Mouse (Mus musculus) embryonic facial prominence, embryonic 14.5 days (tissue): ENCODE measurements around the gene Hirip3. TPM values are rescaled to one million over a fixed set of nuclear protein-coding genes. Genes with fewer than 3 reads are reported as not detected.

Experiments used
- ATAC-seq: fragments of 200-750 bp; cut with Nextera tagmentation; 2 replicates; pipeline ENCODE4 v1.8.0; 2017; ENCODE audit warnings: low read depth, moderate number of reproducible peaks, moderate TSS enrichment
- DNase-seq: peaks from one replicate; pipeline ENCODE4 v3.0.0-alpha.2; 2015; ENCODE audit warnings: low spot score
- H3K27ac ChIP-seq: fragments of 300-500 bp; sonication (generic); replicated peaks from 2 replicates; pipeline ENCODE4 v1.5.1; 2014; ENCODE audit warnings: low read depth, mild to moderate bottlenecking, low read length, moderate library complexity
- H3K27me3 ChIP-seq: fragments of 300-500 bp; sonication (generic); replicated peaks from 2 replicates; pipeline ENCODE4 v1.6.1; 2014; ENCODE audit warnings: low read length; ENCODE audit not compliant: control insufficient read depth, insufficient read depth
- H3K36me3 ChIP-seq: fragments of 300-500 bp; sonication (generic); 2 replicates; pipeline ENCODE4 v1.6.1; 2014; ENCODE audit warnings: low read length, mixed read lengths; ENCODE audit not compliant: control insufficient read depth, insufficient read depth
- H3K4me1 ChIP-seq: fragments of 300-500 bp; sonication (generic); 2 replicates; pipeline ENCODE4 v1.6.1; 2014; ENCODE audit warnings: antibody characterized with exemption, low read length; ENCODE audit not compliant: control insufficient read depth, insufficient read depth
- H3K4me2 ChIP-seq: fragments of 300-500 bp; sonication (generic); 2 replicates; pipeline ENCODE4 v1.6.1; 2014; ENCODE audit warnings: low read depth, mild to moderate bottlenecking, low read length, moderate library complexity, mixed read lengths
- H3K4me3 ChIP-seq: fragments of 300-500 bp; sonication (generic); 2 replicates; pipeline ENCODE4 v1.5.1; 2014; ENCODE audit warnings: low read depth, mild to moderate bottlenecking, low read length
- H3K9ac ChIP-seq: fragments of 300-500 bp; sonication (generic); 2 replicates; pipeline ENCODE4 v1.6.1; 2014; ENCODE audit warnings: low read depth, mild to moderate bottlenecking, low read length, moderate library complexity, mixed read lengths
- H3K9me3 ChIP-seq: fragments of 300-500 bp; sonication (generic); 2 replicates; pipeline ENCODE4 v1.6.1; 2016; ENCODE audit warnings: low read length; ENCODE audit not compliant: control insufficient read depth
- WGBS: fragments of 180-500 bp; shearing (Covaris S2); extraction: QIAGEN DNeasy Blood & Tissue Kit; methylation state at CpG from one replicate; pipeline ENCODE4 v1.1.7; 2014; 5-methylcytosine and 5-hydroxymethylcytosine counted together
- polyA plus RNA-seq: library from polyadenylated mRNA; unstranded; fragments of >200 nt; fragmentation: Nextera tagmentation; extraction: Ambion mirVana; gene quantifications from 2 replicates; pipeline ENCODE4 v1.2.1, GENCODE M21; 2014

The Hirip3 gene
- polyA plus RNA-seq, 1 experiment from 2014 or later = 13.2 TPM

DNA sequence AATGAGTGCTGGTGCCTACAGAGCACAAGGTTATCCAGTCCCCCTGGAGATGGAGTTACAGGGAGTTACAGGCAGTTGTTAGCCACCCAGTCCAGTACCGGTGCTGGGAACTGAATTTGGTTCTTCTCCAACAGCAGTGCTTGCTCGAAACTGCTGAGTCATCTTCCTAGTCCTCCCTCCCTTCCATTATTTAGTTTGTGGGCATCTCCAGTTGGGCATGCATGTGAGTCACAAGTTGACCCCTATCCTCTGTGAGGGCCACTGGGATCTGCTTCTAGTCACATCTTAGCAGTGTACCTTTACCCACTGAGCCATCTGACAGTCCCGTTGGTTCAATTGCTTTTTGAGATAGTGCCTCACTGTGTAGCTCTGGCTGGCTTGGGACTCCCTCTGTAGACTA, 43.8 kb downstream of the Hirip3 start:
- Histone ChIP-seq H3K9ac (no peak overlapping the region), H3K36me3 (no peaks in the 10 kb centered on the region), H3K4me3 (no peak overlapping the region), H3K27me3 (no peaks in the 10 kb centered on the region), H3K27ac (no peak overlapping the region), H3K4me2 (no peak overlapping the region), H3K4me1 (no peaks in the 10 kb centered on the region), H3K9me3 (no peaks in the 10 kb centered on the region)
- 80% methylated on average over 3 of the region's 3 CpGs for WGBS
- ATAC-seq (no peak), DNase-seq (no peak)

DNA sequence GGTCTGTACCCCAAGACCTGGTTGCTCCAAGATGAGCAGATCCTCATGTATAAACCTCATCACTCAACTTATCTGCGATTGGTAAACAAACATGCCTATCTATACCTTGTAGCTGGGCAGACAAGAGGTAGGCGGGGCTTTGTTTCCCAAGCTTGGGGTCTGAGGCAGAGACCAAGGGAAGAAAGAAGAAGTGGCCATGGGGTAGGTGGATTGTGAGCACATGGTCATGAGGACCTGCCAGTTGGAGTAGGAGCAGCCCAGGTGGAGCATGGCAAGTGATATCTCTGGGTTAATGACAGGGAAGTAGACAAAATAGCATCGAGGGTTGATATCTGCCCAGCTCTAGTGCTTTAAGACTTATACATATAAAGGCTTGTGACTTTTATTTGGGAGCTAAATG, 53.1 kb downstream of the Hirip3 start:
- Histone ChIP-seq H3K4me1 (no peaks in the 10 kb centered on the region), H3K4me3 (no peak overlapping the region), H3K9me3 (no peaks in the 10 kb centered on the region), H3K36me3 (no peaks in the 10 kb centered on the region), H3K4me2 (no peak overlapping the region), H3K27me3 (no peaks in the 10 kb centered on the region), H3K27ac (no peak overlapping the region), H3K9ac (no peak overlapping the region)
- ATAC-seq (no peak), DNase-seq (no peak)
- 71% methylated on average over 3 of the region's 3 CpGs for WGBS

Other genes starting within 250 kb of the Hirip3 start
- 29.3 and 39.9 TPM in 2 replicates for gene Nupr1, start 231.1 kb upstream of the Hirip3 start, polyA plus RNA-seq
- 40.8 and 45.4 TPM in 2 replicates for gene Sgf29, start 212.7 kb upstream of the Hirip3 start, polyA plus RNA-seq
- gene Sult1a1, start 185.5 kb upstream of the Hirip3 start, polyA plus RNA-seq = 13.5 and 17.9 TPM in 2 replicates
- gene Bola2, start 166.6 kb upstream of the Hirip3 start, polyA plus RNA-seq = 108 and 130 TPM in 2 replicates
- 5.3 and 6.4 TPM in 2 replicates for gene Slx1b, start 166.2 kb upstream of the Hirip3 start, polyA plus RNA-seq
- 44.9 and 45.2 TPM in 2 replicates for gene Coro1a, start 154.2 kb upstream of the Hirip3 start, polyA plus RNA-seq
- 61.9 and 62.3 TPM in 2 replicates for gene Mapk3, start 102.4 kb upstream of the Hirip3 start, polyA plus RNA-seq
- gene Gdpd3, start 95.6 kb upstream of the Hirip3 start, polyA plus RNA-seq = 2.1 and 5.1 TPM in 2 replicates
- 117 and 123 TPM in 2 replicates for gene Ypel3, start 85.0 kb upstream of the Hirip3 start, polyA plus RNA-seq
- gene Tbx6, start 80.5 kb upstream of the Hirip3 start, polyA plus RNA-seq = 0.24 and 0.35 TPM in 2 replicates
- 214 and 256 TPM in 2 replicates for gene Ppp4c, start 69.5 kb upstream of the Hirip3 start, polyA plus RNA-seq
- 1.1 and 1.9 TPM in 2 replicates for gene Fam57b, start 64.3 kb upstream of the Hirip3 start, polyA plus RNA-seq
- gene 4930451I11Rik, start 30.3 kb upstream of the Hirip3 start, polyA plus RNA-seq = not detected in 2 replicates
- gene Doc2a, start 14.6 kb upstream of the Hirip3 start, polyA plus RNA-seq = 1.7 and 2.0 TPM in 2 replicates
- 75.0 and 86.1 TPM in 2 replicates for gene Ino80e, start 405 bp downstream of the Hirip3 start, polyA plus RNA-seq
- gene Taok2, start 22.7 kb downstream of the Hirip3 start, polyA plus RNA-seq = 29.1 and 31.9 TPM in 2 replicates
- 30.2 and 33.2 TPM in 2 replicates for gene Tmem219, start 60.9 kb downstream of the Hirip3 start, polyA plus RNA-seq
- gene Kctd13, start 66.9 kb downstream of the Hirip3 start, polyA plus RNA-seq = 13.7 and 16.8 TPM in 2 replicates
- gene Asphd1, start 87.6 kb downstream of the Hirip3 start, polyA plus RNA-seq = 0.29 and 0.61 TPM in 2 replicates
- gene Sez6l2, start 88.6 kb downstream of the Hirip3 start, polyA plus RNA-seq = 1.6 and 2.1 TPM in 2 replicates
- gene Cdipt, start 113.9 kb downstream of the Hirip3 start, polyA plus RNA-seq = 88.0 and 98.2 TPM in 2 replicates
- gene Cdiptos, start 114.1 kb downstream of the Hirip3 start, polyA plus RNA-seq = 1.3 and 1.8 TPM in 2 replicates
- 9.5 and 9.9 TPM in 2 replicates for gene Mvp, start 152.6 kb downstream of the Hirip3 start, polyA plus RNA-seq
- 0.39 TPM in 1 of 2 replicates, not detected in the other for gene Pagr1b, start 154.5 kb downstream of the Hirip3 start, polyA plus RNA-seq
- gene Pagr1a, start 155.4 kb downstream of the Hirip3 start, polyA plus RNA-seq = 12.8 and 30.5 TPM in 2 replicates
- 53.5 and 66.6 TPM in 2 replicates for gene Gm42742, start 159.1 kb downstream of the Hirip3 start, polyA plus RNA-seq
- gene Prrt2, start 159.2 kb downstream of the Hirip3 start, polyA plus RNA-seq = 19.5 and 21.6 TPM in 2 replicates
- 57.3 TPM in 2 replicates for gene Maz, start 165.1 kb downstream of the Hirip3 start, polyA plus RNA-seq
- gene Kif22, start 180.5 kb downstream of the Hirip3 start, polyA plus RNA-seq = 74.9 and 96.4 TPM in 2 replicates
- gene Zg16, start 225.4 kb downstream of the Hirip3 start, polyA plus RNA-seq = not detected in 2 replicates
- gene AI467606, start 229.4 kb downstream of the Hirip3 start, polyA plus RNA-seq = 3.8 and 4.5 TPM in 2 replicates